Mouse (Mus musculus): ENCODE measurements around the gene Tmem201.
A peak's percentile ranks its signal among the peaks of the same experiment; 100 is the strongest.

The Tmem201 gene

GRCm38 (mm10) chr4:149711955-149712354 is 25.9 kb downstream of the Tmem201 start:
- DNase-seq: peak; percentile 55 to 57

DNA sequence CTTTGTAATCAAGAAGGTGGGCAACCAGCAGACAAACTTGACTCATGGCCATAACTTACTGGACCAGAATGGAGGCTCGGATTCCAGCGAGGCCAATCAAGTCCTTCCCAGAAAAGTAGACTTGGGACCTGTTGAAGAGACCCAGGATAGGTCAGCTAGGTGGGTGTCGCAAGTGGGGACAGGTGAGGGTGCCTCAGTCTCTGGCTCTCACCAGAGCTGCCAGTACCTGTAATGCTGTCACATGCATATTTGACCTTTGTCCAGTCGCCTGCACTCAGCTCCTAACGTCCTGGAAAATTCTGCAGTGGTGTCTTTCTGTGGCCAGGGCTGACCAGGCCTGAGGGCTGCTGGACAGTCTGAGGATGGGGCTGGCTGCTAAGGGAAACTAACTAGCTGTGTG is 26.4 kb downstream of the Tmem201 start:
- no peak for DNase-seq

- DNase-seq: peak; percentile 76 to 80
Observed at GRCm38 (mm10) chr4:149710510-149710909, 27.3 kb downstream of the Tmem201 start.

DNA sequence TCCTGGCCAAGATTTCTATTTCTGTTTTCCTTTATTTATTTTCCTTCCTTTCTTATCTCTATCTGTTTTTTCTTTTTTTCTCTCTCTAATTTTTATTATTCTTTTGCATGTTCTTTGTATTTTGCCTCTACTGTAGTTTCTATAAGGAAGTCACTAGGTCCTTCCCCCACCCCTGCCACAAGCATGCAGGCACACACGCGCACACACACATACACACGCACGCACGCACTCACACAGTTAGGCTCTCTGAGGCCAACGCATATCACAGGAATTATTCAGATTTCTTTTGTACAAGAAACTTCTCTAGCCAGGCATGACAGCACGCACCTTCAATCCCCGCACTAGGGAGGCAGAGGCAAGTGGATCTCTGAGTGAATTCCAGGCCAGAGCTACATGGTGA is 31.9 kb downstream of the Tmem201 start:
- DNase-seq: peak; percentile 80 to 85

- DNase-seq: no peak
Observed at GRCm38 (mm10) chr4:149705298-149705697, 32.5 kb downstream of the Tmem201 start.

GRCm38 (mm10) chr4:149702210-149702979 is 35.4 kb downstream of the Tmem201 start, which contains the start of gene Pik3cd:
TSS of gene Pik3cd (minus strand) at chr4:149702571.
- peak; percentile 67 to 69 for DNase-seq

DNA sequence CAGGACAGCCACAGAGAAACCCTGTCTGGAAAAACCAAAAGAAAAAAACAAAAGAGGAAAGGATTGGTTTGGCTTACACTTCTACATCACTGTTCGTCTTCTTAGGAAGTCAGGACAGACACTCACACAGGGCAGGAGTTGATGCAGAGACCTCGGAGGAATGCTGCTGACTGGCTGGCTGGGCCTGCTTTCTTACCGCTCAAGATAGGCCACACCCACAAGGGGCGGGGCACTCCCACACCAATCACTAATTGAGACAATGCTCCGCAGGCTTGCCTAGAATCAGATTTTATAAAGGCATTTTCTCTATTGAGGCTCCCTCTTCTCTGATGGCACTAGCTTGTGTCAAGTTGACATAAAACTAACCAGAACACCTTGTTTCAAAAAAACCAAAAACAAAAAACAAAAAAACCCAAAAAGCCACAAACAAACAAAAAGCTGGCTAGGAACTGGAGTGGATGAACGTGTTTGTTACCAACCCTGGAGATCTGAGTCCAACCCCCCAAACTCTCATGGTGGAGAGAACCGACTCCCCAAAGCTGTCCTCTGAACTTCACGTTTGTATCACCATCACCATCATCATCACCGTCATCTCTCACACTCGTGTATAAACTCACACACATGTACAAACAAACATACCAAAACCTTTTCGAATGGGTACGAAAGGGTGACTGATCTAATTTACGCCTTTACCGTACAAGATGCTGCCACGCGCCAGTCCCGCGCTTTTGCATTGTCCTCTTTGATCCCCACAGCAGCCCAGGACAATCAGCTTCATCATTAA is 36.2 kb downstream of the Tmem201 start:
- peak; percentile 88 to 90 for DNase-seq

DNA sequence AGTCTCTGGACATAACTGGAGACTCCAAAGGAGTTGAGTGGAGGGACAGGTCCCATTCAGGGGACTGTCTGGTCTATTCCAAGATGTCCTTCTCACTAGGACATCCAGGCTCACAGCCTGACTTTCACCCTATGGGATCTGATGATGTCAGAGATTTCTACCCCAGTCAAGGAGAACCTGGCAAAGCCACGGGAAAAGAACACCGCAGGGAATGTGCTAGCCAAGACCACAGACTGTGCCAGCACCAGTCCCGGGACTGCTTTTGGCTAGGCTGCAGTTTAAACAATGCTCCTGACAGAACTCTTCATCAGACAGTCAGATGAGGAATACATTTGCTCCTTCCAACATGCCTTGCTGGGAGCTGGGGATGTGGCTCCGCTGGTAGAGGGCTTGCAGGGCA is 37.9 kb downstream of the Tmem201 start:
- DNase-seq: no peak

GRCm38 (mm10) chr4:149698197-149698821 is 39.5 kb downstream of the Tmem201 start:
- peak; percentile 76 to 77 for DNase-seq

DNA sequence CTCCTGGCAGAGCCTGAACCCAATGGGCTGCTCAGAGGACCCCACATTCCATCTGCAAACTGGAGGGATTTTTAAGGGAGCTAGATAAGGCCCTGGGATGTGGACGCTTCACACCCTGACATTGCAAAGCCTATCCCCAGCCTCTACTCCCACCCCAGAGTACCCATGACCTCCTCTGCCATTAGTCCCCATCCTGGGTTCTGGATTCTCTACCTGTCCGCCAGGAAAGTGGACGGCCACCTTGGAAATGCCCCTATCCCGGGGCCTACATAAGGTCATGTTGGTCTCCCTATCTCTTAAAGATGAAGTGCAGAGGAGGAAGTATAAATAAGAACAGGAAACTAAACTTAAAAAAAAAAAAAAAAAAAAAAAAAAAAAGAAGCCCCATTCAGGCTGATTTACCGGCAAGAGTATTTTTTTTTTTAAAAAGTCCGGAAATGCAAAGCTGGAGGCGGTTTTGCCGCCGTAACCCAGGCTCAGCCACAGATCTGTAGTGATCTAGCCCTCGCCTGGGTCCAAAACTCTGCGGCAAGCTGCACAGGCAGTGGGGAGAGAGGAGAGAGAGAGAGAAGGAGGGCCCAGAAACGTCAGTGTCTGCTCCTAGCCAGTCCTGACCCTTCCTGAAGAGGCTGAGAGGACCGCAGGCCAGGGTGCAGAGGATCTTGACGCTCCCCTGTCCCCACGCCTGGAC is 40.2 kb downstream of the Tmem201 start:
- peak; percentile 52 to 67 for DNase-seq

- DNase-seq: peak; percentile 65 to 67
Observed at GRCm38 (mm10) chr4:149696189-149696971, 41.5 kb downstream of the Tmem201 start.

DNA sequence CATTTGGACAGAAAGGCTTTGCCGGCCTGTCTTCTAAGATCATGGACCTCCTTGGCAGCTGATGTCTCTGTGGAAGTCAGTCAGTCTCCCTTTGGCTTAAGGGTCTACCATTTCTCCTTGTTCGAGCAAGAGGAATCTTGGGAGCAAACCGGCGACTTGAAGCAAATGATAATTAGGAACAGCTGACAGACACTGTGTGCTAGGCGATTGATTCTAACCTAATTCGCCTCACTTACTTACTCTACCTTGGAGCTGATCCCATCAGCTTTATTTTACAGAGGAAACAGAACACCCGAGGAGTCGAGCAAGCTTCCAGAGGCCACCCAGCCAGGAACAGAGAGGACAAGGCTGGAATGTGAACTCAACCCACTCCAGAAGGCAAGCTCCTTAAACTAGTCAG is 46.5 kb downstream of the Tmem201 start:
- no peak for DNase-seq

DNA sequence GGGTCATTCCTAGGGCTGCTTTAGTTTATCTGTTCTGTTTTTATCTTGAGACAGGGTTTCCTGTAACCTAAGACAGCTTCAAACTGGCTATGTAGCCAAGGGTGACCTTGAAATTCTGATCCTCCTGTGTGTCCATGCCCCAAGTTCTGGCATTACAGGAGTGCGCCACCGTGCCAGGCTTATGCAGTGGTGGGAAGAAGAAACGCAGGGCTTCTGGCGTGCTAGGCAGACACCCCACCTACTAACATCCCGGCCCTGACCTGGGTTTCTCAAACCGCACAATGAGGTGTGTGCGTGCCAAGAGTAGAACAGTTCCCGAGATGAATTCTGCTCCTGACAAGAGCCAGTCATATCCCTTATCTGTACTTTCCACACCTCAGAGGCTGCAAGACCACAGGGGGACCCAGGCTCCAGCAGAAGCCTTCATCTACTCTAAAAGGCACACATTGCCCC is 47.0 kb downstream of the Tmem201 start:
- DNase-seq: no peak

GRCm38 (mm10) chr4:149689822-149690700 is 47.8 kb downstream of the Tmem201 start:
- DNase-seq: peak; percentile 34 to 39

DNA sequence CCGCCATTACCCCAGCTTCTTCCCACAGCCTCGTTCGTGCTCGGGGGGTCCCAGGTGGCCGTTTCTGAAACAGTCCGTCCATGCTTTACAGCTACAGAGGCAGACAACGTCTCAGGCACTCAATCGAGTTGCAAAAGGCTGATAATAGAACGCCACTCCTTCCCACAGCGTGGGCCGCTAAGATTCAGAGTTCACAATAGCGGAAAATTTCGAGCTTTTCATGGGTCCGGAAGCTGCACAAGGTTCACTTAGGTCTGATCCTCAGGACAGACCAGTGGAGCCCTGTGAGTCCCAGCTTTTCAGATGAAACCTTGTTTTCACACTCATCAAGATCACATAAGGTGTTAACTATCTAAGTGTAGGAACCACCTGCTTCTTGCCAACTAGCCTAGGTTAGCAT is 49.0 kb downstream of the Tmem201 start:
- no peak for DNase-seq

- no peak for DNase-seq
Observed at GRCm38 (mm10) chr4:149684841-149685623, 52.8 kb downstream of the Tmem201 start.

DNA sequence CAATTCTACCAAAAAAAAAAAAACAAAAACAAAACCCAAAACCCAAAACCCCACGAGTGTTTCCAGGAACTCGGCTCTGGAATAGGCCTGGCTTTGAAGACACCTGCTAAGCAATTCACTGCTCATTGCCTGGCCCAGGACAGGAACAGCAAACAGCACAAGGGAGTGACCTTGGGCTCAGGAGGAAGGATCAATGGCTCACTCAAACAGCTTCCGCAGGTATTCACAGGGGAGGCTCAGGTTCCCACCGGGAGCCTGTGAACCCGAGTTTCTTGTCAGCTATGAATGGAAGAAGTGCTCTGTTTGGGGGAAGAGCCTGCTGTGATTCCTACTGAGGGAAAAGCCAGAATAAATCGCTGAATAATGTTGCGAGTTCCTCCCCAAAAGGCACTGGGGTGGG is 54.0 kb downstream of the Tmem201 start:
- no peak for DNase-seq

GRCm38 (mm10) chr4:149679056-149679770 is 58.6 kb downstream of the Tmem201 start:
- DNase-seq: no peak

DNA sequence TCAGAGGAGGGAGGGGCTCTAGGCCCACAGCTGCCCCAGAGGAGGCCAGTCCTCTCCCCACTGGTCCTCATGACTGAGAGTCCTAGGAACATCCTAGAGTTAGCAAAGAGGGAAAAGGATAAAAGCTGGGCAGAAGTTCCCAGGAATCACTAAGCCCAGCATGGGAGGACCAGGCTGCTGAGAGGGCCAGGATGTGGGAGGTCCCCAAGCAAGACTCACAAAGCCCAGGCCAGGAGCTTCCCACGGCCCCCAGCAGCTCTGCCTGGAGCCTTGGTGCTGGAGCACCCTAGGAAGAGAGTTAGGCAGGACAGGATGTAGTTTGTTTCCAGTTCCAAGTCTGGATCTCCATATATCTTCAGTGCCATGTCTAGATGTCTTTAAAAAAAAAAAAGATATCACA is 59.8 kb downstream of the Tmem201 start:
- no peak for DNase-seq
